Mouse (Mus musculus) adrenal gland, postnatal 25 days (tissue): ENCODE measurements around the gene Gm49387. TPM values are rescaled to one million over a fixed set of nuclear protein-coding genes. Genes with fewer than 3 reads are reported as not detected.

Source experiments
- DNase-seq: peaks from one replicate; pipeline ENCODE4 v3.0.0; 2021; ENCODE audit warnings: mixed read lengths
- total RNA-seq: library from RNA; stranded (reverse); gene quantifications from 2 replicates; pipeline ENCODE4 v1.2.3, GENCODE M21; 2021

Gm49387 gene
- total RNA-seq, 1 experiment from 2014 or later: 1.2 TPM

GRCm38 (mm10) chr14:31519165-31519564, 121.5 kb downstream of the Gm49387 start:
- no peak for DNase-seq

DNA sequence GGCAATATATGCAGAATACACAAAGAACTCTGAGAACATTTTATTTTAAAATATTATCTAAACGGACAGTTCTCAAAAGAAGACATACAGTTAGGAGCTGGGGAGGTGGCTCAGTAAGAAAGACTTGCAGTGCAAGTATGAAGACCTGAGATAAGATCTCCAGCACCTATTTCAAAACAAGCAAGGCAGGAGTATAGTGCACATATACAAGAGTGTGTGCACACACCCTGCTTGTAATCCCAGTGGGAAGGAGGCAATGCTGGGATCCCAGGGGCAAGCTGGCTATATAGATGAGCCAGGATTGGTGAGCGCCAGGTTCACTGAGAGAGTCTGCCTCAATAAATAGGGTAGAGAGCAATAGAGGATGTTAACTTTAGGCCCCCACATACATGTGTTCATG, 124.8 kb downstream of the Gm49387 start:
- no peak for DNase-seq

DNA sequence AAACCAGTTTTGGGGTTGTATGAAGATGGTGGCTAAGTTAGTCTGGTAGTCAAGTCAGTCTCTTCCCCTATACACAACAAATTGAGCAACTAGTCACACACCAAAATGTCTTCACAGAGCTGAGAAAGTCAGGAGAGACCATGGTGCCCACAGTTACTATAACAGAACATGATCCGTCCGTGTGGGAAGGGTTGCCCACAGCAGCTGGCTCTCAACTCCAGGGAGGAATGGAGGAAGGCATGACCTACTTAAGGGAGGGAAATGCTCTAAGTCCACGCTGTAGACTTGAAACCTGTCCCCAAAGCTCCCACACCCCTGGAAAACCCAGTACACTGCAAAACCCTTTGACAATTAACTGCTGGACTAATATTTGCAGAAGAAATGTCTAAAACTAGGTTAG, 130.4 kb downstream of the Gm49387 start:
- no peak for DNase-seq

DNA sequence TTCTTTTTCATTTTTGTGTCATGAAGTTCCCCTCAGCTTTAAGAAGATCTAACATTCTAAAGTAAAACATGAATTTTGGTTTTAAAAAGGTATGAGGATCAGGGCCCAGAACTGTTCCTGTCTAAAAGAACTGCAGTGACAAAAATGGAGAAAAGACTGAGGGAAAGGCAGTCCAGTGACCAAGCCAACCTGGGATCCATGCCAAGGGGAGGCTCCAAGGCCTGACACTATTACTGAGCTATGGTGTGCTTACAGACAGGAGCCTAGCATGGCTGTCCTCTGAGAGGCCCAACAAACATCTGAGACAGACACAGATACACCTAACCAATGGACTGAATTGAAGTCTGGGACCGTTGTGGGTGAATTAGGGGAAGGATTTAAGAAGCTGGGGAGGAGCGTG, 130.8 kb downstream of the Gm49387 start:
- DNase-seq: peak; percentile 72

GRCm38 (mm10) chr14:31506456-31506855, 134.2 kb downstream of the Gm49387 start:
- DNase-seq: no peak

GRCm38 (mm10) chr14:31503406-31503805, 137.3 kb downstream of the Gm49387 start:
- no peak for DNase-seq

Other genes with a start within 250 kb of the Gm49387 start
- gene Sh3bp5, start 204.8 kb downstream of the Gm49387 start, total RNA-seq: 112 and 134 TPM in 2 replicates
- 41.4 and 50.6 TPM in 2 replicates for gene Eaf1, start 146.5 kb downstream of the Gm49387 start, total RNA-seq
- gene Mettl6, start 145.8 kb downstream of the Gm49387 start, total RNA-seq: 24.4 and 24.5 TPM in 2 replicates
- not detected in 2 replicates for gene Colq, start 49.5 kb downstream of the Gm49387 start, total RNA-seq
- 65.9 and 70.8 TPM in 2 replicates for gene Btd, start 150 bp upstream of the Gm49387 start, total RNA-seq
- 53.2 and 69.0 TPM in 2 replicates for gene Hacl1, start 408 bp upstream of the Gm49387 start, total RNA-seq
- gene Ankrd28, start 189.8 kb upstream of the Gm49387 start, total RNA-seq: 20.6 and 25.6 TPM in 2 replicates